Mouse (Mus musculus): ENCODE results near the gene Bace2. TPM values are rescaled to one million over a fixed set of nuclear protein-coding genes. Genes with fewer than 3 reads are reported as not detected.
A peak's percentile ranks its signal among the peaks of the same experiment; 100 is the strongest.

The Bace2 gene
- polyA plus RNA-seq, 1 experiment from 2014 or later: 3.6 TPM

DNA sequence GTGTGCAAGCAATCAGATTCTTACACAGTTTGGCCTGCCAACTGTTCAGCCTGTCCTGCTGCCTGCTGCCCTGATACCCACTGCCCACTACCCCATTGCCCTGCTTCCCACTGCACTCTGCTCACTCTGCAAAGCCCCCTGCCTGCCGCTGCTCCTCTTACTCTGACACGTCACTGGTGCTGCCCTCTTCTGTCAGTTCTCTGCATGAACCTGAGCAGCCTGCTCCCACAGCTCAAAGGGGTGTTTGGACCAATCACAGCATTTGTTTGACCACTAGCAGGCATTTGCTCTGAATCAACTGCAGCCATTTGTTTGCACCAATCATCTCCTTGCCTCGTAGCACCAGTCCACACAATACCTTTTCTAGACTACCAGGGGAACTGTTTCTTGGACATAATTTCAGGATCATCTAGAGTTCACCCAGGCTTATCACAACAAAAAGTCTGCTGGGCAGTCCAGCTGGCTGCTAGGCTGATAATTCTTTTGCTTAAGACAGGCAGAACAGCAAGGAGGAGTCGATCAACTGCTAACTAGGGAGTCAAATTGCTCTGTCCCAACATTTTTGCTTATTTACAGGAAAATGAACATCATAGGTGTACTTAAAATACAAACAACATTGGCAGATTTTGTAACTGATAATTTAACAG lies 61.5 kb downstream of the Bace2 start:
- WGBS: 16% methylated on average over 4 of the region's 4 CpGs
- Histone ChIP-seq H3K4me2 (no peak overlapping the region), H3K9me3 (no peaks in the 10 kb centered on the region), H3K36me3 (no peaks in the 10 kb centered on the region), H3K4me1 (replicated peaks) (no peaks in the 10 kb centered on the region), H3K9ac (no peak overlapping the region), H3K4me3 (no peak overlapping the region), H3K27me3 (no peaks in the 10 kb centered on the region), H3K27ac (no peak overlapping the region)
- peak; percentile 52; the same call in 1 of the 2 replicates for ATAC-seq (ENCODE audit: low FRiP score)

DNA sequence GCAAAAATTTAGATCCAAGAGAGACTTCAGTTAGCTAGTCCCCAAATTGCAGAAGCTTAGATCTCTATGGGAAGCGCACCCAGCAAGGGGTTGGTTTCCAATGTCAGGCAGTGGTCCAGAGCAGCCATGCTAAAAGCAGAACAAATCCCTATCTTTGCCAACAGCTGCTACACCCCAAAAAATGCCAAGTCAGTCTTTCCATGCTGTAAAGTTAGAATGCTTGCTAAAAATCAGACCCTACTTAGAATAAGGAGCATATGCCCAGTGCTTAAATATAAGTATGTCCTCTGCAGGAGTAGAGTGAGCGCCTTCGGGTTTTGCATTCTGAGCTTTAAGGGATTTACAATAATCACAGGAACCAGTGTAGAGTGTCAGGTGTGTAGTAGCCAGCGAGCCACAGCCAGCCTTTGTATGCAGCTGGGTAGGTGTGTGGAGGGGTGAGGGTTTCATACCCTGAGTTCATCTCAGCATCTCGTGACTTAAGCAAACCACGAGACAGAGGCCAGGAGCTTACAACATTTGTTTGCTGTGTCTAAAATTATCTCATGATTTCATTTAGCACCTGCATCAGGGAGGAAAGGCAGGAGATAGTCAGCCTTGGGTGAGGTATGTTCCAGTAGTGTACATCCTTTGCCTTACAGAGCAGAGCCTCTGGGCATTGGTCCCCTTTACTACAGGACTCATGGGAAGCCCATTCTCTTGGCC lies 62.4 kb downstream of the Bace2 start:
- H3K36me3 ChIP-seq: no peaks in the 10 kb centered on the region
- H3K4me2 ChIP-seq: no peak overlapping the region
- 96% methylated on average over 6 of the region's 6 CpGs for WGBS
- H3K9me3 ChIP-seq: no peaks in the 10 kb centered on the region
- H3K27ac ChIP-seq: no peak overlapping the region
- no peaks in the 10 kb centered on the region for H3K4me1 ChIP-seq (replicated peaks)
- H3K4me3 ChIP-seq: no peak overlapping the region
- no peak overlapping the region for H3K9ac ChIP-seq
- no peaks in the 10 kb centered on the region for H3K27me3 ChIP-seq
- ATAC-seq (ENCODE audit: low FRiP score): no peak

DNA sequence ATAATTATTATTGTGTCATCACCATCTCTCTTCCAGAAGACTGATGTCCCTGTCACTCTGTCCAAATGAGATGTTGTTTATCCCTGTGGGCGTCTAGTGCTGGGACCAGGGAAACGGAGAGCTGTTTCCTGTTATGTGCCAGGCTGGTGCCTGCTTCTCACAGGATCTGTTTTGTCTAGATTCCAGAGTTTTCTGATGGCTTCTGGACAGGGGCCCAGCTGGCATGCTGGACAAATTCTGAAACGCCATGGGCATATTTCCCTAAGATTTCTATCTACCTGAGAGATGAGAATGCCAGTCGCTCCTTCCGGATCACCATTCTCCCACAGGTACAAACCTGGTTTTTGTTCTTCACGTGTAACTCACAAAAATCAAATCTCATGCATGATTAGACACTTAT lies 65.1 kb downstream of the Bace2 start:
- no peak overlapping the region for H3K4me2 ChIP-seq
- H3K27me3 ChIP-seq: no peaks in the 10 kb centered on the region
- no peaks in the 10 kb centered on the region for H3K4me1 ChIP-seq (replicated peaks)
- WGBS: 84% methylated on average over 6 of the region's 6 CpGs
- ATAC-seq (ENCODE audit: low FRiP score): no peak
- H3K36me3 ChIP-seq: no peaks in the 10 kb centered on the region
- H3K9me3 ChIP-seq: no peaks in the 10 kb centered on the region
- H3K27ac ChIP-seq: no peak overlapping the region
- no peak overlapping the region for H3K4me3 ChIP-seq
- no peak overlapping the region for H3K9ac ChIP-seq

DNA sequence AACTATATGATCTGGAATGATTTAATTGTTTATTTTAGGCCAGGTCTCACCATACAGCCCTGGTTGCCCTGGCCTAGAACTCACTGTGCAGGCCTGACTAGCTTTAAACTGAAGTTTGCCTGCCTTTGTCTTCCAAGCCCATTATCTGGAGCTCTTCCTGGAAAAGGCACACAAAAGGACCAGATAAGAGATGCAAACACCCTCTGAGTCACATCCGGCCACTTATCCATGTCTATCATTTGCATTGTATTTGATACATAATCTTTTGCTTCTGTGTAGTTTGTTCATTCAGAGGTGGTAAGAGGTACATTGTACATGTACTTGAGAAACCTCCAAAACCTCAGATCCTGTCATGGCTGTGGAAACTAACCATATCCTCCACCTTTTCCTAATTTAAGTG lies 67.1 kb downstream of the Bace2 start:
- no peak overlapping the region for H3K4me2 ChIP-seq
- H3K27me3 ChIP-seq: no peaks in the 10 kb centered on the region
- 77% methylated on average over 1 of the region's 1 CpGs for WGBS
- H3K4me1 ChIP-seq (replicated peaks): no peaks in the 10 kb centered on the region
- no peak overlapping the region for H3K27ac ChIP-seq
- H3K9me3 ChIP-seq: no peaks in the 10 kb centered on the region
- no peak overlapping the region for H3K4me3 ChIP-seq
- no peak for ATAC-seq (ENCODE audit: low FRiP score)
- H3K9ac ChIP-seq: no peak overlapping the region
- no peaks in the 10 kb centered on the region for H3K36me3 ChIP-seq

DNA sequence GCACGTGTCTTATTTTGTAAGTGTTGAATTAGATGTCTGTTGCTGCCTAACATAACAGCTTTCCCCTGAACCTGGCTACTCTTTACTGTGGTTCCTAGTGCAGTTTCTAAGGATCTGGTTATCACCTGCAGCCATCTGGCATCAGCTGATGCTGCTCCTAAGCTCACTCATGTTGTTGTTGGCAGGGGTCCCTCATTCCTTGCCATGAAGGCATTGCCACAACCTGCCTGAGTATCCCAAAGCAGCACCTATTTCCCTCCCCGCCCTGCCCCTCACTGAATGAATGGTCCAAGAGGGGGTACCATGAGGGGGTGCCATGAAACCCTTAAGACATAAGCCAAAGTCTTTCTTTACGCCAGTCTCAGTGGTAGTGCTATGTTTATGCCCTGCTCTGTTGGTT lies 71.5 kb downstream of the Bace2 start:
- Histone ChIP-seq H3K4me1 (replicated peaks) (no peaks in the 10 kb centered on the region), H3K4me3 (no peak overlapping the region), H3K27ac (no peak overlapping the region), H3K9me3 (no peaks in the 10 kb centered on the region), H3K4me2 (no peak overlapping the region), H3K9ac (no peak overlapping the region), H3K27me3 (no peaks in the 10 kb centered on the region), H3K36me3 (no peaks in the 10 kb centered on the region)
- ATAC-seq (ENCODE audit: low FRiP score): no peak
- 90% methylated on average over 3 of the region's 3 CpGs for whole genome bisulfite sequencing

DNA sequence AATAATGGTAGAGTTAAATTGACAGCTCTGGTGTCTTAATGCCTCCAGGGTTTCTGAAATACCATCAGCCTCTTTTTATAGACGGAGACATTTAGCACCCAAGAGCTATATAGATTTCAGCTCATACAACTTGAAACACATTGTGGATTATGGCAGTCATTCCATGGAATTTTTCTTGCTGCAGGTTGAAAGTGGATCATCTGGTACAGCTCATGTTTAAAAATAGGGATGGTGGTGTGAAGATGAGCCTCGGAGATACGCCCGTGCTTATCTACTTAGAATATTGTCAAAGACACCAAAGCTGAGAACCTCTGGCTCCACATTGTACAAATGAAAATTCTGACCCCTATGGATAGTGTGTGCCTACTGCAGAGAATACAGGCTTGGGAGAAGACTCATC lies 73.5 kb downstream of the Bace2 start:
- 94% methylated on average over 4 of the region's 4 CpGs for WGBS

DNA sequence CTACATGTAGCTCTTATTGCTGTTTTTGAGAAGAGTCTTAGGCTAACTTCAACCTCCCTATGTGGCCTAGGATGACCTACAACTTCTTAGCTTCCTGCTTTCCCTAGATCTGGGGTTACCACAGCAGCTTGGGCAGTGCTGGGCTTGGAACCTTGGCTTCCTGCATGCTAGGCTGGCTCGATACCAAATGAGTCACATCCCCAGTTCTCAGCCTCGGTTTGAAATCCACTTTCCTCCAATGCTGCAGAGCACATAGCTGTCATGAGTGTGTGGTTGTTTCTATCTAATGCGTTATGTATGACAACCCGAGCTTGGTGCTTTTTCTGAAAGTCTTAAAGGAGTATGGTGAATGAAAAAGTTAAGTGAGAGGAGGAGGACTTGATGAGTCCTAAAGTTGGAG lies 74.8 kb downstream of the Bace2 start:
- ATAC-seq (ENCODE audit: low FRiP score): no peak
- no peaks in the 10 kb centered on the region for H3K27me3 ChIP-seq
- H3K27ac ChIP-seq: no peak overlapping the region
- 90% methylated on average over 4 of the region's 4 CpGs for WGBS
- H3K9me3 ChIP-seq: no peaks in the 10 kb centered on the region
- no peaks in the 10 kb centered on the region for H3K4me1 ChIP-seq (replicated peaks)
- no peaks in the 10 kb centered on the region for H3K36me3 ChIP-seq
- H3K4me2 ChIP-seq: no peak overlapping the region
- H3K4me3 ChIP-seq: no peak overlapping the region
- H3K9ac ChIP-seq: no peak overlapping the region

More for the DNA sequence above, 73.5 kb downstream of the Bace2 start:
- Histone ChIP-seq H3K4me1 (replicated peaks) (no peaks in the 10 kb centered on the region), H3K9me3 (no peaks in the 10 kb centered on the region), H3K27ac (no peak overlapping the region), H3K9ac (no peak overlapping the region), H3K4me2 (no peak overlapping the region), H3K36me3 (no peaks in the 10 kb centered on the region), H3K27me3 (no peaks in the 10 kb centered on the region), H3K4me3 (no peak overlapping the region)
- no peak for ATAC-seq (ENCODE audit: low FRiP score)

DNA sequence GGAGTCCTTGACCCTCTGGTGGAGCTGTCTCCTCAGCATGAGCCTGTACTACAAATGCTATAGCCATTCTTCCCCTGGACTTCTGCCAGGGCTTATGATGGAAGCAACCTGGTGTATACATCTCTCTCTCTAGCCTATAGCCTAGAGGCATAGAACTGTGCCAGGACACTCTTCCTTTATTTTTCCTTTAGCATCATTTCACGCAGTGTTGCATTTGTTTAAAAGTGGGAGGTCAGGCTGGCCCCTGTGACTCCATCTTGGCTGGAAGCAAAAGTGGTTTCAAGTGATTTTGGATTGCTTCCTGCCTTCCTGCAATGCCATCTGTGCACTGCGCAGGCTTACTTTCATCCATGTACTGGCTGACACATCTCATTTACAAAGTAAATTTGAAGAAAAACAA lies 77.7 kb downstream of the Bace2 start:
- no peaks in the 10 kb centered on the region for H3K9me3 ChIP-seq
- no peak overlapping the region for H3K4me2 ChIP-seq
- H3K36me3 ChIP-seq: no peaks in the 10 kb centered on the region
- no peaks in the 10 kb centered on the region for H3K27me3 ChIP-seq
- no peaks in the 10 kb centered on the region for H3K4me1 ChIP-seq (replicated peaks)
- ATAC-seq (ENCODE audit: low FRiP score): no peak
- H3K9ac ChIP-seq: no peak overlapping the region
- WGBS: 92% methylated on average over 2 of the region's 2 CpGs
- no peak overlapping the region for H3K4me3 ChIP-seq
- H3K27ac ChIP-seq: no peak overlapping the region

DNA sequence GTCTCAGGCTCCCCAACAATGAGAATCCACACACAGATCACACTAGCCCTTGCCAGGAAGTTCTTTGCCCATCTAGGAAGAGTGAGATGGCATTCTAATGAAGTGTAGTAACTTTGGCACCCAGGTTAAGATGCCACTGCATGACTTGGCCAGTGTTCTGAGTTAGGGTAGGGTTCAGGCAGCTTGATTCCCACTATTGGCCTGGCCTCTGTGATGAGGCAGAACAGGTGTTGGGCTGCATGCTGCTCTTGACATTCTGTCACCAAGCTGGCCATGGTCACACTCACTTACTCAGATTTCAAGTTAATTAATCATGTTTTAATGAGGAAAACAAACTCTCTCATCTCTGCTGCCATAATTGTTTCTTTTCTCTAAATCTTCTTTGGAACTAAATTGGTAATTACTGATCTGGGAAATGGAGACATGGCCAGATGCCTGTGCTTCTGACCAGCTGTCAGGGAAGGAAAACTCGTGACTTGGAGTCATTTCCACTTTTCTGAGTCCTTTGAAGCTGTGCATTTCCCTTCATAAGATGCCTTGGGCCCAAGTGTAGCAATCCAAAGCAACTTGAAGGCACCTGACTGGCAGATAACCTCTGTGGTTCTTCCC lies 81.0 kb downstream of the Bace2 start:
- H3K36me3 ChIP-seq: no peaks in the 10 kb centered on the region
- H3K27me3 ChIP-seq: no peaks in the 10 kb centered on the region
- 40% methylated on average over 1 of the region's 1 CpGs for WGBS
- H3K4me3 ChIP-seq: no peak overlapping the region
- H3K4me1 ChIP-seq (replicated peaks): no peaks in the 10 kb centered on the region
- no peak overlapping the region for H3K27ac ChIP-seq
- H3K9ac ChIP-seq: no peak overlapping the region
- ATAC-seq (ENCODE audit: low FRiP score): no peak
- no peak overlapping the region for H3K4me2 ChIP-seq
- H3K9me3 ChIP-seq: no peaks in the 10 kb centered on the region

DNA sequence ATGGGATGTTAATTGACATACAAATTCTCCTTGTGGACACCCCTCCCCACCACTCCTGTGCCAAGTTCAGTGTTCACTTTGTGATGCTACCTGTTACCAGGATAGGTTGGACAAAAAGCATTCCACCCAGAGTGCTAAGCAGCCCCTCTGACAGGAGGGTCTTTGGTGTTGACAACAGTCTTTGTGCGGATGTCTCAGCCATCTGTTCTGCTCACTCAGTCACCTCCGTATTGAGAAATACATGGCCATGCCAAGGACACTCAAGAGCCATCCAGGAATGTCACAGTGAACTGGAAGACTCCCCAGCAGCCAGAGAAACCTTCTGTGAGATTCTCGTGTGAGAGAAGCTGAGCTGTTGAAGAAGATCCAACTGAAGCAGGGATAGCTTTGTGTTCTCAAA lies 81.6 kb downstream of the Bace2 start:
- H3K36me3 ChIP-seq: no peaks in the 10 kb centered on the region
- no peak overlapping the region for H3K9ac ChIP-seq
- no peaks in the 10 kb centered on the region for H3K27me3 ChIP-seq
- no peaks in the 10 kb centered on the region for H3K9me3 ChIP-seq
- WGBS: 78% methylated on average over 3 of the region's 3 CpGs
- ATAC-seq (ENCODE audit: low FRiP score): no peak
- H3K4me1 ChIP-seq (replicated peaks): no peaks in the 10 kb centered on the region
- H3K4me2 ChIP-seq: no peak overlapping the region
- H3K27ac ChIP-seq: no peak overlapping the region
- H3K4me3 ChIP-seq: no peak overlapping the region

DNA sequence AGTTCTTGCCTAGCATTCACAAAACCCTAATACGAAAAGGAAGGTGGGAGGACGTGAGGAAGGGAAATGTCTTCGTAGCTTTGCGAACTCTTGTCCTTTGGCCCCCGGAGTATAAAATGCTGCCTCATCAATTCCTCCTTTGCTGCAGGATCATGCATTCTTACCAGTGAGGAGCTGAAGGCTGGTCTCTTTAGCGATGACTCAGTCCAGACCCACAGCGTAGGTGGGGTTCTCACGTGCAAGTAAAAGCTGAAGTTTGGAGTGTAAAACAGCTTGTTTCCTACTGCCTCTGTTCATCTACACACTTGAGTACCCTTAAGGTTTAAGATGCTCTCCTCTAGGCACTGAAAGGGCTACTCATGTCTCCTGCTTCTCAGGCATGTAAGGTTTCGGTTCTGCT lies 85.4 kb downstream of the Bace2 start:
- Histone ChIP-seq H3K9ac (no peak overlapping the region), H3K36me3 (no peaks in the 10 kb centered on the region), H3K4me2 (no peak overlapping the region), H3K4me1 (replicated peaks) (no peaks in the 10 kb centered on the region), H3K27ac (no peak overlapping the region), H3K27me3 (no peaks in the 10 kb centered on the region), H3K9me3 (no peaks in the 10 kb centered on the region), H3K4me3 (no peak overlapping the region)
- WGBS: 90% methylated on average over 9 of the region's 9 CpGs
- ATAC-seq (ENCODE audit: low FRiP score): no peak

DNA sequence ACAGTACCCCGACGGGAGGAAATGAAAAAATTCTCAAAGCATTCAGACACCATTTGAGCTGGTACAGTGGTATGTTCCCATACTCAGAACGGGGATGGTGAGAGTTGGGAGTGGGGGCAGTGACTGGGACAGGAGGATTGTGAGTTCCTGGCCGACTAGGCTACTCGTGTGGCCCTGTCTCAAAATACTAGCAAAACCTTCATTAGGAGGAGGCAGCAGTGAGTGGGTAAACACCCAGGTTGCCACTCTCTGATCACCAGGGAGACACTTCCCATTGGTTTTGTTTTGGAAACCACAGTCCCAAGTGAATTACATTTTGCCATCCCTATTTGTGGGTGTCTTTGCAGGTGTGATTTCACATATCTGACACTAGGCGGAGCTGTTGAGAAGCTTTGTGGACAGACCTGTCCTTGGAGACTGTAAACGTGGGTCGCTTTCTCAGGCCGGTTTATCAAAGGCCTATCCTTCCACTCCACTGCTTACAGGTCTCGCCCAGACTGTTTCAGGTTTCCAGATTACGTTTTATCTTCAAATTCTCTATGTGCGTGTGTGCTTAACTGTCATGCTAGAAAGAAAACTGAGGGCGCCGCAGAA lies 87.2 kb downstream of the Bace2 start:
- Histone ChIP-seq H3K4me1 (replicated peaks) (no peaks in the 10 kb centered on the region), H3K36me3 (no peaks in the 10 kb centered on the region), H3K9me3 (no peaks in the 10 kb centered on the region), H3K9ac (no peak overlapping the region), H3K4me3 (no peak overlapping the region), H3K27ac (no peak overlapping the region), H3K27me3 (no peaks in the 10 kb centered on the region), H3K4me2 (no peak overlapping the region)
- 52% methylated on average over 14 of the region's 14 CpGs for WGBS
- ATAC-seq (ENCODE audit: low FRiP score): peak; percentile 72; the same call in 1 of the 2 replicates
